Mouse (Mus musculus): Measurements from ENCODE around the gene Rbfox3. TPM values are rescaled to one million over a fixed set of nuclear protein-coding genes. Genes with fewer than 3 reads are reported as not detected.

Gene Rbfox3
- total RNA-seq, 2 experiments from 2014 or later = 224 to 233 TPM

- DNase-seq (ENCODE audit: low spot score in 2 of 2) = no peak
Measured at GRCm38 (mm10) chr11:118555631-118556030, 355.8 kb downstream of the Rbfox3 start.

- no peak for DNase-seq (ENCODE audit: low spot score in 2 of 2)
Measured at GRCm38 (mm10) chr11:118554542-118554941, 356.9 kb downstream of the Rbfox3 start.

GRCm38 (mm10) chr11:118553926-118554325 lies 357.5 kb downstream of the Rbfox3 start:
- no peak for DNase-seq (ENCODE audit: low spot score in 2 of 2)

- no peak for DNase-seq (ENCODE audit: low spot score in 2 of 2)
Measured at GRCm38 (mm10) chr11:118553001-118553400, 358.4 kb downstream of the Rbfox3 start.

- DNase-seq (ENCODE audit: low spot score in 2 of 2) = no peak
Measured at GRCm38 (mm10) chr11:118552478-118552877, 358.9 kb downstream of the Rbfox3 start.

GRCm38 (mm10) chr11:118551705-118552104 lies 359.7 kb downstream of the Rbfox3 start:
- no peak for DNase-seq (ENCODE audit: low spot score in 2 of 2)

- no peak for DNase-seq (ENCODE audit: low spot score in 2 of 2)
Measured at GRCm38 (mm10) chr11:118550773-118551520, 360.4 kb downstream of the Rbfox3 start.

- DNase-seq (ENCODE audit: low spot score in 2 of 2) = no peak
Measured at GRCm38 (mm10) chr11:118548242-118548641, 363.2 kb downstream of the Rbfox3 start.

GRCm38 (mm10) chr11:118546269-118546668 lies 365.1 kb downstream of the Rbfox3 start:
- DNase-seq (ENCODE audit: low spot score in 2 of 2) = no peak

- no peak for DNase-seq (ENCODE audit: low spot score in 2 of 2)
Measured at GRCm38 (mm10) chr11:118545690-118546089, 365.7 kb downstream of the Rbfox3 start.

- no peak for DNase-seq (ENCODE audit: low spot score in 2 of 2)
Measured at GRCm38 (mm10) chr11:118544564-118544963, 366.8 kb downstream of the Rbfox3 start.

- DNase-seq (ENCODE audit: low spot score in 2 of 2) = no peak
Measured at GRCm38 (mm10) chr11:118542906-118543305, 368.5 kb downstream of the Rbfox3 start.

GRCm38 (mm10) chr11:118540411-118541026 lies 370.9 kb downstream of the Rbfox3 start:
- DNase-seq (ENCODE audit: low spot score in 2 of 2) = no peak

- no peak for DNase-seq (ENCODE audit: low spot score in 2 of 2)
Measured at GRCm38 (mm10) chr11:118538008-118538407, 373.4 kb downstream of the Rbfox3 start.

- DNase-seq (ENCODE audit: low spot score in 2 of 2) = peak in 1 of 2 experiments; percentile 24
Measured at GRCm38 (mm10) chr11:118534382-118535092, 376.9 kb downstream of the Rbfox3 start.

GRCm38 (mm10) chr11:118530313-118530712 lies 381.1 kb downstream of the Rbfox3 start:
- DNase-seq (ENCODE audit: low spot score in 2 of 2) = no peak

GRCm38 (mm10) chr11:118528761-118529160 lies 382.6 kb downstream of the Rbfox3 start:
- DNase-seq (ENCODE audit: low spot score in 2 of 2) = no peak

GRCm38 (mm10) chr11:118525059-118525458 lies 386.3 kb downstream of the Rbfox3 start:
- DNase-seq (ENCODE audit: low spot score in 2 of 2) = no peak

GRCm38 (mm10) chr11:118523496-118524145 lies 387.8 kb downstream of the Rbfox3 start:
- DNase-seq (ENCODE audit: low spot score in 2 of 2) = no peak

GRCm38 (mm10) chr11:118520932-118521331 lies 390.5 kb downstream of the Rbfox3 start:
- no peak for DNase-seq (ENCODE audit: low spot score in 2 of 2)

- DNase-seq (ENCODE audit: low spot score in 2 of 2) = no peak
Measured at GRCm38 (mm10) chr11:118520251-118520650, 391.1 kb downstream of the Rbfox3 start.

GRCm38 (mm10) chr11:118518743-118519142 lies 392.7 kb downstream of the Rbfox3 start:
- DNase-seq (ENCODE audit: low spot score in 2 of 2) = no peak

Measured in layer of hippocampus, postnatal 14 days (tissue).